Mouse (Mus musculus): ENCODE results near the gene Tdrd9. TPM values are rescaled to one million over a fixed set of nuclear protein-coding genes. Genes with fewer than 3 reads are reported as not detected.

Gene Tdrd9
- polyA plus RNA-seq, 1 experiment from 2014 or later: 0.88 TPM

DNA sequence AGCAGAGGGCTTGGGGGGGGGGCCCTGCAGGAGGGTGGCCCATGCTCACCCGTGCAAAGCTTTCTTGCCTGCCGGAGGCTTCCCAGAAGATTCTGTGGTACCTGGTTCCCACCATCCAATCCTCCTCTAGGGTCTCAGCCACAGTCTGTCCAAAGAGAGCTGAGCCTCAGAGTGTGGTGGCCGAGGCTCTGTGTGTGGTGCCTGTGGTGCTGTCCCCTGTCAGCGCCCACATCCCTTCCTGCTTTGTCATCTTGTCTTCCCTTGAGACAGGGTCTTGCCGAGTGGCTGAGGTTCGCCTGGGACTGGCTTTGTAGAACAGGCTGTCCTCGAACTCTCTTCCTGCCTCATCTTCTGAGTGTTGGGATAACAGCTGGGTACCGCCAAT, 125.4 kb downstream of the Tdrd9 start:
- H3K4me3 ChIP-seq: no peak overlapping the region
- peaks cover 3% of the 10 kb centered on the region; the same call in 1 of the 2 replicates for H3K4me1 ChIP-seq
- no peak overlapping the region for H3K27ac ChIP-seq
- 71% methylated on average over 8 of the region's 8 CpGs for WGBS
- ATAC-seq (ENCODE audit: insufficient number of reproducible peaks, low FRiP score, low TSS enrichment, low read depth): no peak
- peaks cover 2% of the 10 kb centered on the region; the same call in 1 of the 2 replicates for H3K27me3 ChIP-seq
- no peak overlapping the region for H3K4me2 ChIP-seq
- H3K9ac ChIP-seq: no peak overlapping the region
- H3K36me3 ChIP-seq: no peaks in the 10 kb centered on the region
- no peaks in the 10 kb centered on the region for H3K9me3 ChIP-seq

DNA sequence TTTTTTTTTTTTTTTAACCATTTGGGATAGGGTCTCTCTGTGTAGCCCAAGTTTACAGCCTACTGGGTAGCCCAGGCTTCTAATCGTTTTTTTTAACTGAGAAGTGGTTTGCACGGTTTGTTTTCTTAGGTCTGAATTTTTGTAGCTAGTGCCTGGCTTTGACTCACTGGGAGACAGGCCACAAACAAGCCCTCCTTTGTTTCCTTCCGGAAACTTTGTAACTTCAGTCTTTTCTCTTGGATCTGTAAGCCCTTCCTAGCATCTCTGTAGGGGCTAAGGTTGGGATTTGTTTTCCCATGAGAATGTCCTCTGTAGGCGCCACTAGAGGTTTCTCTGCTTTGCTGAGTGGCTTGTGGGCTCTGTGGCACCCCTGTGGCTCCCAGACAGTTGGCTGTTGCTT, 128.7 kb downstream of the Tdrd9 start:
- no peak overlapping the region for H3K9ac ChIP-seq
- no peaks in the 10 kb centered on the region for H3K27me3 ChIP-seq
- H3K4me2 ChIP-seq: no peak overlapping the region
- H3K9me3 ChIP-seq: no peaks in the 10 kb centered on the region
- H3K36me3 ChIP-seq: no peaks in the 10 kb centered on the region
- no peak for ATAC-seq (ENCODE audit: insufficient number of reproducible peaks, low FRiP score, low TSS enrichment, low read depth)
- WGBS: 63% methylated on average over 4 of the region's 4 CpGs
- no peak overlapping the region for H3K27ac ChIP-seq
- H3K4me3 ChIP-seq: no peak overlapping the region
- H3K4me1 ChIP-seq: peaks cover 3% of the 10 kb centered on the region; the same call in 1 of the 2 replicates

DNA sequence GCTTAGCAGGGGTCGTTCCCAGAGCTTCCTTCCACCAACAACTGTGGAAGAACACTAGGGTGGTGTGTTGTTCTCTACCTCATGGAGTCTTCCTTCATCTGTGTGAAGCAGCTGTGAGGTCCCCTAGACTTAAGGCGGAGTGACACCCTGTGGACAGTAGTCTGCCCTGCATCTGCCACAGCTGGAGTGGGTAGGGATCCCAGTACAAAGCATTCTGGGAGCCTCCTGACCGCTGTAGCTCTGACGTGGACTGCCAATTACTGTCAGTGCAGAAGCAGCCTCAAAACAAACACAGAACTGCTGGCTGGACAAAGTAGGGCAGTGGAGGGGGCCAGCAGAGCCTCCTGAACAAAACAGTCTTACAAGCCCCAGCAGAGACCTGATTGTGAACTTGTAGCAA, 129.7 kb downstream of the Tdrd9 start:
- ATAC-seq (ENCODE audit: insufficient number of reproducible peaks, low FRiP score, low TSS enrichment, low read depth): no peak
- H3K9me3 ChIP-seq: no peaks in the 10 kb centered on the region
- H3K27me3 ChIP-seq: no peaks in the 10 kb centered on the region
- no peak overlapping the region for H3K27ac ChIP-seq
- no peaks in the 10 kb centered on the region for H3K36me3 ChIP-seq
- H3K4me2 ChIP-seq: no peak overlapping the region
- H3K9ac ChIP-seq: no peak overlapping the region
- WGBS: 53% methylated on average over 4 of the region's 4 CpGs
- peaks cover 3% of the 10 kb centered on the region; the same call in 1 of the 2 replicates for H3K4me1 ChIP-seq
- H3K4me3 ChIP-seq: no peak overlapping the region

DNA sequence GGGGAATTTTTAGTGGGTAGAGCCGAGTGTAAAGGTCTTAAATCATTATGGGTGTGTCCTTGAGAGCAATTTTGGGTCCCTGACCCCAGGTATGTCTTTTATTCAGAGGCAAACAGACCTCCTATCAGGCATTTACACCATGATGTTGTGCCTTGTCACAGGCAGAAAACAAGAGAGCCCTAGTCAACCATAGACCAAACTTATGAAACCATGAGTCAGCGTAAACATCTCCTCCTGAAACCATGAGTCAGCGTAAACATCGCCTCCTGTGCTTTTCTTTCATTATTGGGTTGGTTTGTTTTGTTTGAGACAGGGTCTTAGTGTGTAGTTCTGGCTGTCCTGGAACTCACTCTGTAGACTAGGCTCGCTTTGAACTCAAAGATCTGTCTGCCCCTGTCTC, 131.8 kb downstream of the Tdrd9 start:
- peaks cover 5% of the 10 kb centered on the region for H3K4me1 ChIP-seq
- WGBS: 80% methylated on average over 5 of the region's 5 CpGs
- H3K27ac ChIP-seq: no peak overlapping the region
- H3K4me2 ChIP-seq: no peak overlapping the region
- no peaks in the 10 kb centered on the region for H3K36me3 ChIP-seq
- H3K4me3 ChIP-seq: no peak overlapping the region
- H3K27me3 ChIP-seq: peaks cover 3% of the 10 kb centered on the region; the same call in 1 of the 2 replicates
- ATAC-seq (ENCODE audit: insufficient number of reproducible peaks, low FRiP score, low TSS enrichment, low read depth): no peak
- no peak overlapping the region for H3K9ac ChIP-seq
- H3K9me3 ChIP-seq: no peaks in the 10 kb centered on the region

DNA sequence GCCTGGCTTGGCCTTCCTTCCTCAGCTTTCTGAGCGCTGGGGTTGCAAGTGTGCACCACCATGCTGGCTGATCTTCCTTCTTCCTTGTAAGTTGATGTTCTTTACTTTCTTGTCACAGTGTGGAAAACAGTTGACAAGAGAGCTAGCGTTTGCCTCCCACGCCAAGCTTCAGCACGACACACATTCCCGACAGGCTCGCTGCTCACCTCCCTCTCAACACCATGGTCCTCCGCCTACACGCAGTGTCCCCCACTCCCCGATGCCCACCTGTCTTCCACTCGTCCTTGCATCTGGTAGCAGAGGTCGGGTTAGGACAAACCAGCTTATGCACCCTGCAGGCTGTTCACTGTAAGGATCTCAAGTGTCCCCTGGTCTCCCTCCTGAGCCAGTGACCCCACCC, 133.5 kb downstream of the Tdrd9 start:
- H3K27me3 ChIP-seq: peaks cover 3% of the 10 kb centered on the region; the same call in 1 of the 2 replicates
- WGBS: 87% methylated on average over 11 of the region's 11 CpGs
- no peak overlapping the region for H3K4me2 ChIP-seq
- no peaks in the 10 kb centered on the region for H3K36me3 ChIP-seq
- no peaks in the 10 kb centered on the region for H3K9me3 ChIP-seq
- no peak overlapping the region for H3K27ac ChIP-seq
- no peak overlapping the region for H3K4me3 ChIP-seq
- no peak for ATAC-seq (ENCODE audit: insufficient number of reproducible peaks, low FRiP score, low TSS enrichment, low read depth)
- H3K9ac ChIP-seq: no peak overlapping the region
- H3K4me1 ChIP-seq: peaks cover 5% of the 10 kb centered on the region

DNA sequence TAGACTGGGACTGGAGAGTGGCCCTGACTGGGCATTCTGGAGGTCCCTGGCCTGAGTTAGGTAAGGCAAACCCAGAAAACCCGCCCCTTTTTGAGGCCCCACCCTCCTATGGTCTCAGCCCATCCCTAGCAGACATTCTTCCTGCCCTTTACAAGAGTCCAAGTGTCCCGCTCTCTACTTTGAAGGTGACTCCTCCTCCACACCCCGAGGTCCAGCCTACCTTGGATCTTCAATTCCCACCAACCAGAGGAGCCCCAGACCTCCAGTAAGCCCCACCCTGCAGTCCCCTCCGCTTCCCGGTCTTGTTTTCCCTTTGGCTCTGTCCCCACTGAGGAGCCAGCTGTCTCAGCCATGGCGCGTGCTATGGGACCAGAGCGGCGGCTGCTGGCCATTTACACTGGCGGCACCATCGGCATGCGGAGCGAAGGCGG, 135.2 kb downstream of the Tdrd9 start, which contains the start of gene Aspg:
Gene Aspg, plus strand, starts transcription at position 139 of the 431 bp plus-strand sequence.
- Histone ChIP-seq H3K27ac (no peak within 1 kb of the TSS), H3K9me3 (no peaks in the 10 kb centered on the region), H3K9ac (no peak within 1 kb of the TSS), H3K4me2 (peak within 1 kb of the TSS; percentile 35), H3K4me1 (peaks cover 5% of the 10 kb centered on the region), H3K27me3 (peaks cover 3% of the 10 kb centered on the region; the same call in 1 of the 2 replicates), H3K36me3 (no peaks in the 10 kb centered on the region), H3K4me3 (peak within 1 kb of the TSS; percentile 21)
- peak; percentile 60; the same call in 1 of the 2 replicates for ATAC-seq (ENCODE audit: insufficient number of reproducible peaks, low FRiP score, low TSS enrichment, low read depth)
- WGBS: 1% methylated on average over 14 of the region's 14 CpGs

DNA sequence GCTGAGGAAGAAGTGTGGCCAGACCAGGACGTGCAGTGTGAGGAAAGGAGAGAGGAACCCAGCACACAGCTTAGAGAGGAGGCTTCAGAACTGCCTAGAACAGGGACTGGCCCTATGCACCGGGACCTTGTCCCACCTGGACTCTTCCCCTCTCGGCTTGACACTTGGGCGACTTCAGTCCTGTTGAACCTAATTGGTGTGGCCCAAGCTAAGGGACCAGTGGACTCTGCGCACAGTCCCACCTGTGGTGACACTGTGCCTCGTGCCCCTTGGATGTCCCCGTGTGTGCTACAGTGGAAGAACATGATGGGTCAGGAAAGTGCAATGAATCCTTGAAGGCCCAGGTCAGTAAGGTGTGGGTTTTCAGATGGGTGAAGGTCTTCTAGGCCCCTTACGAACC, 136.3 kb downstream of the Tdrd9 start:
- Histone ChIP-seq H3K9ac (no peak overlapping the region), H3K4me2 (no peak overlapping the region), H3K9me3 (no peaks in the 10 kb centered on the region), H3K36me3 (no peaks in the 10 kb centered on the region), H3K27me3 (peaks cover 11% of the 10 kb centered on the region; the same call in 1 of the 2 replicates), H3K27ac (no peak overlapping the region), H3K4me1 (peaks cover 7% of the 10 kb centered on the region), H3K4me3 (no peak overlapping the region)
- 83% methylated on average over 8 of the region's 8 CpGs for WGBS
- ATAC-seq (ENCODE audit: insufficient number of reproducible peaks, low FRiP score, low TSS enrichment, low read depth): no peak

DNA sequence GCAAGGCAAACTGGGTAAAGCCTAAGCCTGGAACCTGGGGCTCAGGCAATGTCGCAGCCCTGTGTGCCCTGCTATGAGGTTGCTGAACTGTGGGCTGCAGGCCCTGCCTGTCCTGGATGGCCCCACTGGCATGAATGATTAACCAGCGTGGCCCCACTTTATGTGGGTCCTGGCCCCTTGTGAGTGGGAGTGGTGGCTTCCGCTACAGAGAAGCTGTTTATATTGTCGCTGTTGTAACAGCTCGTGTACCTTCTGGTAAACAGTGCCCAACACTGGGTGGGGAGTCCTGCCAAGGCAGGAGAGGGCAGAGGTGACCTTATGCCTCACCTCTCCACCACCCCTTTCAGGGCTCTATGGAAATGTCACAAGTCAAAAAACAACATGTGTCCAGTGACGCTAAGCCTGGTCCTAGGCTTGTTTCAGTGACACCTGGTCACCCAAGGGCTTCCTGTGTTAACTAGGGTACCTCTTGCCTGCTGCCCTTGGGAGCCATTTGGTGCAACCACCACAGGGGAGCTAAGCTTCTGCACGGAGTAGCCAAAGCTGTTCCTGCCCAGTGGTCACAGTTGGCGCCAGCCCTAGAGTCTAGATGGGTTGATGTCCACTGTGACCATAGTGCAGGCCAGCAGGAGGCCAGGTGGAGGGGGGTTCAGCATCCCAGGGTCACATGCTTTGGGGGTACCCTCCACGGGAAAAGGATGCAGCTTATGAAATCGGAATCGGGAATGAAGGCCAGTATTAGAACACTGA, 137.5 kb downstream of the Tdrd9 start:
- peaks cover 17% of the 10 kb centered on the region for H3K4me1 ChIP-seq
- 85% methylated on average over 11 of the region's 11 CpGs for WGBS
- ATAC-seq (ENCODE audit: insufficient number of reproducible peaks, low FRiP score, low TSS enrichment, low read depth): no peak
- H3K27me3 ChIP-seq: peaks cover 14% of the 10 kb centered on the region; the same call in 1 of the 2 replicates
- no peaks in the 10 kb centered on the region for H3K36me3 ChIP-seq
- no peaks in the 10 kb centered on the region for H3K9me3 ChIP-seq
- H3K4me2 ChIP-seq: no peak overlapping the region
- H3K27ac ChIP-seq: no peak overlapping the region
- no peak overlapping the region for H3K9ac ChIP-seq
- no peak overlapping the region for H3K4me3 ChIP-seq

DNA sequence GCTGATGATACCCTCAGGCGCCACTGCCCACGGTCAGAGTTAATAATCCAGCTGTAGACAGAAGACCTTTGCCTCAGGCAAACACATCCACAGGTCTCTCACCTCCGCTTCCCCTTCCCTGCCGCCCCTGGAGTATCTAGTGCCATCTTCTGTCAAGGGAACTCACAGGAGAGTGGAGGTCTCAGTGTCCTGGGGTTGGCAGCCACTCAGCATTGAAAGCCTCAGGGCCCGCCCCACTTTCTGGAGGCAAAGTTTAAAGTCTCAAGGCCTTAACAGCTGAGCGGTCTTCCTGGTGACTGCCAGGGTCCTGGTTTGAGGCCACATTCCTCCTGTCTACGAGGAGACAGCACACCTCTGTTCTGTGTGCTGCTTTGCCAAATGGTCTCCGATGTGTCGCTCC, 138.3 kb downstream of the Tdrd9 start:
- no peak for ATAC-seq (ENCODE audit: insufficient number of reproducible peaks, low FRiP score, low TSS enrichment, low read depth)

DNA sequence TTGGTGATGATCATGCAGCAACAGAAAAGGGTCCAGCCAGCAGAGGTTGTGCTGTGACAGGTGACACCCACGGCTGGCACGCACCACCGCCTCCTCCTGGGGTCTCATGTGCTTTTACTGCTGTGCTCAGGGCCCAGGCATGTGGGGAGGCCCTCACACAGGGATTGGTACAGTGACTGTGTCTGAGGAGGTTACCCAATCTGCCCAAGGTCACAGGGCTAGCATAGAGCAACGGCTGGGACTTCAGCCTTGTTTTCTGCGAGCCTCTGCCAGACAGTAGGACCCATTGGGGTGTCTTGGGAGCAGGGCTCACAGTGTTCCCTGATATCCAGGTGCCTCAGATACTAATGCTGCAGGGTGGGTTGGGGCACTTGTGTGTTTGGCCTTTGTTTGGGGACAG, 140.0 kb downstream of the Tdrd9 start:
- no peaks in the 10 kb centered on the region for H3K9me3 ChIP-seq
- peaks cover 17% of the 10 kb centered on the region for H3K4me1 ChIP-seq
- 82% methylated on average over 5 of the region's 5 CpGs for WGBS
- H3K27ac ChIP-seq: no peak overlapping the region
- ATAC-seq (ENCODE audit: insufficient number of reproducible peaks, low FRiP score, low TSS enrichment, low read depth): no peak
- no peak overlapping the region for H3K4me3 ChIP-seq
- no peak overlapping the region for H3K9ac ChIP-seq
- peaks cover 14% of the 10 kb centered on the region; the same call in 1 of the 2 replicates for H3K27me3 ChIP-seq
- no peaks in the 10 kb centered on the region for H3K36me3 ChIP-seq
- no peak overlapping the region for H3K4me2 ChIP-seq

More for the DNA sequence above, 138.3 kb downstream of the Tdrd9 start:
- H3K27ac ChIP-seq: no peak overlapping the region
- peaks cover 14% of the 10 kb centered on the region; the same call in 1 of the 2 replicates for H3K27me3 ChIP-seq
- H3K9ac ChIP-seq: no peak overlapping the region
- no peaks in the 10 kb centered on the region for H3K9me3 ChIP-seq
- no peaks in the 10 kb centered on the region for H3K36me3 ChIP-seq
- H3K4me1 ChIP-seq: peaks cover 17% of the 10 kb centered on the region
- no peak overlapping the region for H3K4me2 ChIP-seq
- 68% methylated on average over 9 of the region's 9 CpGs for WGBS
- H3K4me3 ChIP-seq: no peak overlapping the region

DNA sequence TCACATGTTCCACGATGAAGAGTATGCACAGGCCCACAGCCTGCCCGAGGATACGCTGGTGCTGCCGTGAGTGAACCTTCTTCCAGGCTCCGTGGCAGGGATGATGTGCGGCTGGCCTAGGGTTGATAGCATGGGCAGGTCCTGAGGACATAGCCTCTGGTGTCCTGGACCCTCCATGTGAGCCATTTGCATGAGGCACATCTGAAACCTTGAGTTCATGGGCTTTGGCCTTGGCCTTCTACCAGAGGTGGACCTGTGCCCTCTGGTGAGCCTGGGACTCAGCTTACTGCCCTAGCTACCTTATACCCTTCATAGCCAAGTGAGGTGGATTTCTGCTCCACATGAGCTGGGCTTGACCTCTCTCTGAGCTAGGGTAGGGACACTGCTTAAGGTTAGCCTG, 140.9 kb downstream of the Tdrd9 start:
- Histone ChIP-seq H3K27me3 (peaks cover 14% of the 10 kb centered on the region; the same call in 1 of the 2 replicates), H3K4me3 (no peak overlapping the region), H3K9ac (no peak overlapping the region), H3K4me2 (no peak overlapping the region), H3K4me1 (peaks cover 11% of the 10 kb centered on the region), H3K27ac (no peak overlapping the region), H3K36me3 (no peaks in the 10 kb centered on the region), H3K9me3 (no peaks in the 10 kb centered on the region)
- 91% methylated on average over 6 of the region's 6 CpGs for WGBS
- ATAC-seq (ENCODE audit: insufficient number of reproducible peaks, low FRiP score, low TSS enrichment, low read depth): no peak

DNA sequence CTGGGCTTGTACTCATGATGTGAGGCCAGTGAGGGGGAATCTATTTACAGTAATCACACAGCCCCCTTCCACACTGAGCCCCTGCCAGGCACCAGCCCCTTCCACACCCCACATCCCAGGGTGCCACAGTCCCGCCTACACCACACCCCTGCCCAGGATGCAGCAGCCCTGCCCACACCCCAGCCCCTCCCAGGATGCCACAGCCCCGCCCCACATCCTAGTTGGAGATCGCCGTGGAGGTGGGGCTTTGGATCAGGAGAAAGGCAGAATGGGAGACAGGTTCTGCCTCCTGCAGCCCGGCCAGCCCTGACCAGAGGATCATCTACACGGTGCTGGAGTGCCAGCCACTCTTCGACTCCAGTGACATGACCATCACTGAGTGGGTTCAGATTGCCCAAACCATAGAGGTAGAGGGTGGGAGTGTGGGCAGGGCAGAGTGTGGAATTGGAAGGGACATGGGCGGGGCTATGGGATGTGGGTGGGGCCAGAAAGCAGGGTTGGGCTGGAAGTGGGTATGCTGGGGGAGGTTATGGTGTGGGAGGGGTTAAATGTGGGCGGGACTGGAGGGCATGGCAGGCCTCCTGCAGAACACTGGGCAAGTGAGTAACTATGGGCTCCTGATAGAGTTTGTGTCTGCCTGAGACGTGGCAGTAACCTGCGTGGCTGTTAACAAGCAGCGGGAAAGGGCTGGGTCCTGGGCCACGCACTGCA, 141.5 kb downstream of the Tdrd9 start:
- H3K4me1 ChIP-seq: peaks cover 11% of the 10 kb centered on the region
- WGBS: 15% methylated on average over 13 of the region's 13 CpGs
- H3K4me2 ChIP-seq: no peak overlapping the region
- H3K9ac ChIP-seq: no peak overlapping the region
- H3K27ac ChIP-seq: no peak overlapping the region
- 0 out of 2 replicates have a peak, but pooled peaks cover 11% of the 10 kb centered on the region for H3K27me3 ChIP-seq
- peak; percentile 46 for ATAC-seq (ENCODE audit: insufficient number of reproducible peaks, low FRiP score, low TSS enrichment, low read depth)
- no peaks in the 10 kb centered on the region for H3K9me3 ChIP-seq
- no peak overlapping the region for H3K4me3 ChIP-seq
- no peaks in the 10 kb centered on the region for H3K36me3 ChIP-seq

Measured in limb, embryonic 15.5 days (tissue).